Comparison of ENCODE assay signal across 29 mouse cellular contexts in genomic region chrX:36141994-36142639, GRCm38 (mm10). TPM values are rescaled to one million over a fixed set of nuclear protein-coding genes. Genes with fewer than 3 reads are reported as not detected.
DNase-seq lines count a peak whose midpoint lies in the region; ATAC-seq and TF ChIP-seq lines count a peak whose summit lies in the region.
"Had no signal": no experiment of that assay in that cellular context is flagged by ENCODE, and none has a peak within 500 bp of the region (broad histone marks: within the 10 kb centered on the region; RNA-seq: fewer than 3 reads in every experiment).

No protein-coding gene starts in this region.

- no peaks in the 10 kb centered on the region for H3K9me3 ChIP-seq in limb, embryonic 14.5 days (ENCODE audit: control insufficient read depth, low read length)
- no peaks in the 10 kb centered on the region for H3K9me3 ChIP-seq in limb, embryonic 10.5 days (replicated peaks)
- H3K9me3 ChIP-seq in hindbrain, postnatal 0 days (ENCODE audit: low read length) = no peaks in the 10 kb centered on the region
- H3K9me3 ChIP-seq: embryonic facial prominence, embryonic 12.5 days; embryonic facial prominence, embryonic 15.5 days; heart, embryonic 12.5 days; heart, embryonic 15.5 days; hindbrain, embryonic 10.5 days; hindbrain, embryonic 13.5 days had no signal

- no peaks in the 10 kb centered on the region for H3K27me3 ChIP-seq in limb, embryonic 14.5 days (ENCODE audit: control insufficient read depth, insufficient read depth, low read length)
- no peaks in the 10 kb centered on the region for H3K27me3 ChIP-seq in limb, embryonic 10.5 days (ENCODE audit: low read depth, poor library complexity, severe bottlenecking)
- H3K27me3 ChIP-seq in hindbrain, postnatal 0 days (ENCODE audit: insufficient read depth, low read length) = no peaks in the 10 kb centered on the region
- H3K27me3 ChIP-seq: embryonic facial prominence, embryonic 12.5 days; embryonic facial prominence, embryonic 15.5 days; heart, embryonic 12.5 days; heart, embryonic 15.5 days; hindbrain, embryonic 13.5 days had no signal

- no peak overlapping the region for H3K4me2 ChIP-seq in limb, embryonic 14.5 days (replicated peaks; ENCODE audit: low read depth, low read length, severe bottlenecking)
- H3K4me2 ChIP-seq in hindbrain, postnatal 0 days (ENCODE audit: low read depth, low read length) = no peak overlapping the region
- H3K4me2 ChIP-seq: embryonic facial prominence, embryonic 12.5 days; embryonic facial prominence, embryonic 15.5 days; heart, embryonic 12.5 days; heart, embryonic 15.5 days; hindbrain, embryonic 13.5 days had no signal

- no peaks in the 10 kb centered on the region for H3K4me1 ChIP-seq in limb, embryonic 14.5 days (ENCODE audit: control insufficient read depth, insufficient read depth, low read length)
- no peaks in the 10 kb centered on the region for H3K4me1 ChIP-seq in limb, embryonic 10.5 days
- H3K4me1 ChIP-seq in hindbrain, postnatal 0 days (ENCODE audit: insufficient read depth, low read length) = no peaks in the 10 kb centered on the region
- H3K4me1 ChIP-seq: embryonic facial prominence, embryonic 12.5 days; embryonic facial prominence, embryonic 15.5 days; heart, embryonic 15.5 days; hindbrain, embryonic 10.5 days; hindbrain, embryonic 13.5 days had no signal

- H3K4me3 ChIP-seq in limb, embryonic 14.5 days (replicated peaks; ENCODE audit: low read length) = no peak overlapping the region
- no peak overlapping the region for H3K4me3 ChIP-seq in limb, embryonic 10.5 days
- H3K4me3 ChIP-seq in hindbrain, postnatal 0 days (ENCODE audit: low read length) = no peak overlapping the region
- H3K4me3 ChIP-seq: embryonic facial prominence, embryonic 12.5 days; embryonic facial prominence, embryonic 15.5 days; gastrocnemius, adult 2 months; heart, embryonic 12.5 days; heart, embryonic 15.5 days; hindbrain, embryonic 10.5 days; hindbrain, embryonic 13.5 days had no signal

- TF ChIP-seq POLR2A in limb, embryonic 14.5 days (IDR thresholded peaks at IDR 0.05; ENCODE audit: borderline replicate concordance, extremely low read depth, insufficient read depth, insufficient read length) = no peak

- H3K9ac ChIP-seq in limb, embryonic 14.5 days (ENCODE audit: low read depth, low read length, severe bottlenecking) = no peak overlapping the region
- no peak overlapping the region for H3K9ac ChIP-seq in hindbrain, postnatal 0 days (replicated peaks; ENCODE audit: low read length)
- H3K9ac ChIP-seq: embryonic facial prominence, embryonic 12.5 days; embryonic facial prominence, embryonic 15.5 days; forebrain, postnatal 0 days; heart, embryonic 12.5 days; heart, embryonic 15.5 days; hindbrain, embryonic 13.5 days had no signal

- no peak overlapping the region for H3K27ac ChIP-seq in limb, embryonic 14.5 days (replicated peaks; ENCODE audit: low read depth, low read length)
- H3K27ac ChIP-seq in limb, embryonic 10.5 days = no peak overlapping the region
- no peak overlapping the region for H3K27ac ChIP-seq in hindbrain, postnatal 0 days
- H3K27ac ChIP-seq: embryonic facial prominence, embryonic 12.5 days; embryonic facial prominence, embryonic 15.5 days; gastrocnemius, adult 2 months; heart, embryonic 15.5 days; hindbrain, embryonic 10.5 days; hindbrain, embryonic 13.5 days had no signal

- 69% methylated on average over 6 of the region's 6 CpGs for WGBS in limb, embryonic 14.5 days
- WGBS in limb, embryonic 10.5 days = 73% methylated on average over 6 of the region's 6 CpGs
- 74% methylated on average over 6 of the region's 6 CpGs for WGBS in hindbrain, postnatal 0 days

- H3K36me3 ChIP-seq in limb, embryonic 14.5 days (ENCODE audit: control insufficient read depth, insufficient read depth, low read length) = no peaks in the 10 kb centered on the region
- no peaks in the 10 kb centered on the region for H3K36me3 ChIP-seq in limb, embryonic 10.5 days
- H3K36me3 ChIP-seq in hindbrain, postnatal 0 days (ENCODE audit: insufficient read depth, low read length) = no peaks in the 10 kb centered on the region
- H3K36me3 ChIP-seq: embryonic facial prominence, embryonic 12.5 days; embryonic facial prominence, embryonic 15.5 days; heart, embryonic 12.5 days; heart, embryonic 15.5 days; hindbrain, embryonic 10.5 days; hindbrain, embryonic 13.5 days had no signal

- no peak for ATAC-seq in limb, embryonic 14.5 days (ENCODE audit: low FRiP score, low read depth)
- no peak for ATAC-seq in hindbrain, postnatal 0 days
- ATAC-seq: CD4-positive, CD25-positive, alpha-beta regulatory T cell, adult 4 months; forebrain, embryonic 14.5 days; forebrain, postnatal 0 days; hindbrain, embryonic 16.5 days; Patski had no signal

- TF ChIP-seq CTCF in hindbrain, postnatal 0 days (IDR thresholded peaks at IDR 0.05; ENCODE audit: low read depth) = no peak

- peak; percentile 18 for DNase-seq in limb, embryonic 14.5 days (ENCODE audit: low spot score)
- no peak for DNase-seq in limb, embryonic 10.5 days (ENCODE audit: low spot score)
- peak; percentile 5 for DNase-seq in A20 (ENCODE audit: low read depth, low spot score)
- DNase-seq in NIH3T3 (ENCODE audit: low read depth) = peak; percentile 10
- DNase-seq in yolk sac, embryonic 10.5 days (ENCODE audit: low spot score) = peak; percentile 24
- DNase-seq in thymus, postnatal 10 days (ENCODE audit: low spot score in 2 of 2) = no peak
- no peak for DNase-seq in hindbrain, postnatal 0 days (ENCODE audit: low spot score)
- DNase-seq: adrenal gland, postnatal 10 days; adrenal gland, postnatal 36 days; cerebellum, adult 18-20 months; cerebellum, adult 9-10 months; cerebellum, postnatal 14 days; forebrain, postnatal 0 days; gastrocnemius, adult 2 months; gastrocnemius, postnatal 14 days; heart, adult 18-20 months; heart, postnatal 10 days; heart, postnatal 36 days had no signal

RNA-seq across cellular contexts. Expression of gene Il13ra1, which starts 30.2 kb away (rescaled TPM):
- polyA plus RNA-seq in limb, embryonic 14.5 days (2012; rRNA removed) = 6.0 and 6.1 TPM in 2 replicates
- 15.5 and 16.5 TPM in 2 replicates for polyA plus RNA-seq in limb, embryonic 14.5 days (2014; fragmentation: Nextera tagmentation; extraction: Ambion mirVana)
- polyA plus RNA-seq in limb, embryonic 10.5 days (2016; fragmentation: Nextera tagmentation; extraction: Ambion mirVana) = 1.9 and 3.2 TPM in 2 replicates
- 5.8 and 8.7 TPM in 2 replicates for total RNA-seq in hindbrain, postnatal 0 days (2014; rRNA removed)
- 6.8 and 7.6 TPM in 2 replicates for polyA plus RNA-seq in hindbrain, postnatal 0 days (2015; fragmentation: Nextera tagmentation; extraction: Ambion mirVana)

RNA-seq across cellular contexts. Expression of gene Zcchc12, which starts 53.6 kb away (rescaled TPM):
- 5.6 and 5.7 TPM in 2 replicates for polyA plus RNA-seq in limb, embryonic 14.5 days (2012; rRNA removed)
- 7.1 and 7.3 TPM in 2 replicates for polyA plus RNA-seq in limb, embryonic 14.5 days (2014; fragmentation: Nextera tagmentation; extraction: Ambion mirVana)
- polyA plus RNA-seq in limb, embryonic 10.5 days (2016; fragmentation: Nextera tagmentation; extraction: Ambion mirVana) = 4.4 and 6.0 TPM in 2 replicates
- 206 and 223 TPM in 2 replicates for total RNA-seq in hindbrain, postnatal 0 days (2014; rRNA removed)
- polyA plus RNA-seq in hindbrain, postnatal 0 days (2015; fragmentation: Nextera tagmentation; extraction: Ambion mirVana) = 370 and 387 TPM in 2 replicates
- total RNA-seq: common myeloid progenitor, adult 5-6 weeks; gastrocnemius, adult 2 months; gastrocnemius, postnatal 14 days had no signal

Comparison
In these comparisons a context has a peak if more than half of its experiments do, and no peak if none do; other contexts are left out.
1. DNase-seq: peak in limb, embryonic 14.5 days (single experiment), A20 (single experiment), NIH3T3 (single experiment) and yolk sac, embryonic 10.5 days (single experiment); none in limb, embryonic 10.5 days (single experiment), thymus, postnatal 10 days (0 of 2) and hindbrain, postnatal 0 days (single experiment).
2. RNA of gene Zcchc12, which starts 53.6 kb away (polyA plus RNA-seq): 370 to 387 TPM in hindbrain, postnatal 0 days; 5.6 to 7.3 TPM in limb, embryonic 14.5 days and 4.4 to 6.0 TPM in limb, embryonic 10.5 days; every median in the first group is over 10 times any median in the second.